Mouse (Mus musculus): ENCODE results near the gene Man1c1. TPM values are rescaled to one million over a fixed set of nuclear protein-coding genes. Genes with fewer than 3 reads are reported as not detected.

Man1c1 gene
- polyA plus RNA-seq, 1 experiment from 2014 or later: 5.2 TPM

DNA sequence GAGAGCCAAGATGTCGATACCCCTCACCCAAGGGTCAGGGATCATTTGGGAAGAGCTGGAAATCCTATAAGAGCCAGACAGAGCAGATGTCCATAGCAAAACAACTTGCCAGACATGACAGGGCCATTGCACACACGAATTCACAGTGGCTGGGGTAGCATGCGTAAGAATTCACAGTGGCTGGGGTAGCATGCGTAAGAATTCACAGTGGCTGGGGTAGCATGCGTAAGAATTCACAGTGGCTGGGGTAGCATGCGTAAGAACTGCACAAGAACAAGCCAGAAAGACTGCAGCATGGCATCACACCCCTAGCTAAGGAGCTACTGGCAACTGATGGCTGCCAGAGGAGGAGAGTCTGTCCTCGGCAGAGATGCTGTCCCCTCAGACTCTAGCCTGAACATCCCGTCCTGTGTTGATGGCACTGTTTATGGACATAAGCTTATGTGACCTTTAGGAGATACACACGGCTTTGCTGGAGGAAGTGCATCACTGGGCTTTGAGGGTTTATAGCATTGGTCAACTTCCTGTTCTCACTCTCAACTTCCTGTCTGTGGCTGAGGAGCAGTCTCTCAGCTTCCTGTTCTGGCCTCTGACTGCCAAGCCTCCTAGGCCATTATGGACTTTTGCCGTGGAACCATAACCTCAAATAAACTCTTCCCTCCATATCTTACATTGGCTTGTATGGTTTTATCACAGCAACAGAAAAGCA is 109.2 kb downstream of the Man1c1 start:
- Histone ChIP-seq H3K36me3 (ENCODE audit: control insufficient read depth, insufficient read depth, low read length) (no peaks in the 10 kb centered on the region), H3K9me3 (ENCODE audit: control insufficient read depth, low read length) (no peaks in the 10 kb centered on the region), H3K4me3 (ENCODE audit: low read depth, low read length) (no peak overlapping the region), H3K4me2 (ENCODE audit: low read depth, low read length, severe bottlenecking) (no peak overlapping the region), H3K4me1 (replicated peaks; ENCODE audit: control insufficient read depth, insufficient read depth, low read length) (peaks cover 2% of the 10 kb centered on the region; the same call in 1 of the 2 replicates), H3K9ac (ENCODE audit: low read length) (no peak overlapping the region), H3K27ac (ENCODE audit: low read depth, low read length) (no peak overlapping the region), H3K27me3 (ENCODE audit: control insufficient read depth, insufficient read depth, low read length) (no peaks in the 10 kb centered on the region)
- ATAC-seq (replicated peaks; ENCODE audit: low FRiP score) (no peak), DNase-seq (ENCODE audit: low spot score) (no peak)
- 87% methylated on average over 10 of the region's 10 CpGs for WGBS

DNA sequence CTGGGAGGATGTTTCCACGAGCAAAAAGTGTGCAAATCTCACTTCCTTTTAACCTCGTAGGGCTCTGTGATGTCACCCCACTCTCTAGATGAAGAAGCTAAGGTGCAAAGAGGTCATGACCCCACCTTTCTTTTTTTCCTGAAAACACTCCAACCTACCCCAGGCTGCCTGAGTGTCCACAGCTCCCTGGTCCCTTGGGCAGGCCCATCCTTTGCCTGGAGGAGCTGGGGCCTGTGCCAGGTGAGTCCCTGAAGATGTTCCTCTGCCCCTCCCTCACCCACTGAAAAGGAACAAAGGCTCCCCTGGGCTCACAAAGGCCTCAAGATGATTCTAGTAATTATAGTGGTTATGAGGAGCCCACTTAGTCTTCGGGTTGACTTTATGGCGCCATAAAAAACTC is 111.6 kb downstream of the Man1c1 start:
- Histone ChIP-seq H3K9me3 (ENCODE audit: control insufficient read depth, low read length) (no peaks in the 10 kb centered on the region), H3K27me3 (ENCODE audit: control insufficient read depth, insufficient read depth, low read length) (no peaks in the 10 kb centered on the region), H3K9ac (ENCODE audit: low read length) (no peak overlapping the region), H3K4me3 (ENCODE audit: low read depth, low read length) (no peak overlapping the region), H3K4me1 (replicated peaks; ENCODE audit: control insufficient read depth, insufficient read depth, low read length) (peaks cover 2% of the 10 kb centered on the region; the same call in 1 of the 2 replicates), H3K27ac (ENCODE audit: low read depth, low read length) (no peak overlapping the region), H3K36me3 (ENCODE audit: control insufficient read depth, insufficient read depth, low read length) (no peaks in the 10 kb centered on the region), H3K4me2 (ENCODE audit: low read depth, low read length, severe bottlenecking) (no peak overlapping the region)
- ATAC-seq (replicated peaks; ENCODE audit: low FRiP score): no peak
- 84% methylated on average over 4 of the region's 4 CpGs for WGBS
- DNase-seq (ENCODE audit: low spot score): no peak

DNA sequence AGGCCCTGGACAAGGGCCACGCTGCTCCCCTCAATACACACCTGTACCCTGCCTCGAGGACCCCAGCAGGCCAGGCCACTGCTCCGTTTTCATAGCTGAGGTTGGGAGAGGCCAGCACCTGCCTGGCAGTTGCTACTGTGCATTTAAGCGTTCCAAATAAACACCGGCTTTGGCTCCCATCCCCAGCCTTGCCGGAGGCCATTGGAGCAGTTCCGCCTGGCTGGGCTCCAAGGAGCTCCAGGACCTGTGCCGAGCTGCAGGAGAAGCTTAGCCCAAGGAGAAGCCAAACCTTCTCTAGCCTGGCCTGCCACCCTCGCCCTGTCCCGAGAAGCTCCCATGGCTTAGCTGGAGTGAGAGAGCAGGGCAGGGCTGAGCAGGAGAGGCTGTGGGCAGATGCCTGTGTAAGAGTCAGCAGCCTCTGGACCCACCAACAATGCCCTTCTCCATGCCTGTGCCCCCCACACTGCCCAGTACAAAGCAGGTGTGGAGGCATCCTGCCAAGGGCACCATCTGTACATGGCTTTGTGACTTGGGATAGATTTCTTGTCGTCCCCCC is 112.5 kb downstream of the Man1c1 start:
- Histone ChIP-seq H3K36me3 (ENCODE audit: control insufficient read depth, insufficient read depth, low read length) (no peaks in the 10 kb centered on the region), H3K9ac (ENCODE audit: low read length) (no peak overlapping the region), H3K4me3 (ENCODE audit: low read depth, low read length) (no peak overlapping the region), H3K4me1 (replicated peaks; ENCODE audit: control insufficient read depth, insufficient read depth, low read length) (peaks cover 2% of the 10 kb centered on the region; the same call in 1 of the 2 replicates), H3K27me3 (ENCODE audit: control insufficient read depth, insufficient read depth, low read length) (no peaks in the 10 kb centered on the region), H3K27ac (ENCODE audit: low read depth, low read length) (no peak overlapping the region), H3K4me2 (ENCODE audit: low read depth, low read length, severe bottlenecking) (no peak overlapping the region), H3K9me3 (ENCODE audit: control insufficient read depth, low read length) (no peaks in the 10 kb centered on the region)
- DNase-seq (ENCODE audit: low spot score): no peak
- ATAC-seq (replicated peaks; ENCODE audit: low FRiP score): no peak
- 56% methylated on average over 11 of the region's 11 CpGs for WGBS

DNA sequence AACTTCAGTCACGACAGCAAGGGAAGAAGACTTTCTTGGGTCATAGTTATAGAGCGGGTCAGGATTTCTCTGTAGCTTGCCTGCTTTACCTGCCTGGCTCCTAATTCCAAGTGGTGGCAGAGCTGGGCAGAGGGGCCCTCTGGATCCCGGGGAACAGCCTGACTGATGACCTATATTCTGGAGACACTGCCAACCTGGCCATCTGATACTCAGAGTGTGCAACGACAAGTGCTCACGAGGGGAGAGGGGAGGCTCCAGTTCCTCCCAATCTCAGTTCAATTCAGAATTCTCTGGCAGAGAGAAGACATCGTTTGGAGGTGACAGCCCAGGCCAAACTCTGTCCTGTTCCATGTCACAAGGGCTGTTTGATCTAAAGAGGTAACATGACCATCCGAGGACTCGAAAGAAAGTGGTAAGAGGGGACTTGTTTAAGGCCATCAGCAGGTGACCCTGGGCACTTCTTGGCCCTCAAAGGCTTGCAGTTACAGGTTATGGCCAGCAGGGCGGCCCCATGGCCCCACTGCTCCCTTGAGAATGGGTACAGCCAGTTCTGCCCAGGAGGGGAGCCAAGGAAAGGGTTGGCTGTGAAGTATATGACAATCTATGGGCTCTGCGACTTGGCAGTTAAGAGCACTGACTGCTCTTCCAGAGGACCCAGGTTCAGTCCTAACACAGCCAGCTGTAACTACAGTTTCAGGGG is 113.7 kb downstream of the Man1c1 start:
- Histone ChIP-seq H3K36me3 (ENCODE audit: control insufficient read depth, insufficient read depth, low read length) (no peaks in the 10 kb centered on the region), H3K4me2 (ENCODE audit: low read depth, low read length, severe bottlenecking) (no peak overlapping the region), H3K9ac (ENCODE audit: low read length) (no peak overlapping the region), H3K4me1 (replicated peaks; ENCODE audit: control insufficient read depth, insufficient read depth, low read length) (peaks cover 2% of the 10 kb centered on the region; the same call in 1 of the 2 replicates), H3K4me3 (ENCODE audit: low read depth, low read length) (no peak overlapping the region), H3K9me3 (ENCODE audit: control insufficient read depth, low read length) (no peaks in the 10 kb centered on the region), H3K27me3 (ENCODE audit: control insufficient read depth, insufficient read depth, low read length) (no peaks in the 10 kb centered on the region), H3K27ac (ENCODE audit: low read depth, low read length) (no peak overlapping the region)
- ATAC-seq (replicated peaks; ENCODE audit: low FRiP score) (no peak), DNase-seq (ENCODE audit: low spot score) (no peak)
- WGBS: 81% methylated on average over 10 of the region's 10 CpGs

DNA sequence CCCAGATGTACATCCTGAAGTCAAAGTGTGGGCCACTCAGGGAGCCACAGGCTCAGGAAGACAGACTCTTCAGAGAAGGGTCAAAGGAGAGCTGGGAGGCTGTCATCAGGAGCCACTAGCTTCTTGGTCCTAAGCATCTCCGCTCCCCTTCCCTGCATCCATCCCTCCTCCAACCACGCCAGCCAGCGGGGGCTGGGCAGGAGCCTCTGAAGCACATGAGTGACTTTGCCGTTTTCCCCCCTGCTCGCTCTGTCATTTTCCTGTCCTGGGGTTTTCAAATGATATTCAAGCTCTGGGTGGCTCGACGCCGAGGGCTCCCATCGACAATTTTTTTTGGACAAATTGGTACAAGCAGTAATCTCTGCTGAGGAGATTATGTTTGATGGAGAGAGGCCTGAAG is 114.3 kb downstream of the Man1c1 start:
- H3K4me3 ChIP-seq (ENCODE audit: low read depth, low read length): no peak overlapping the region
- DNase-seq (ENCODE audit: low spot score): no peak
- H3K36me3 ChIP-seq (ENCODE audit: control insufficient read depth, insufficient read depth, low read length): no peaks in the 10 kb centered on the region
- no peak for ATAC-seq (replicated peaks; ENCODE audit: low FRiP score)
- no peak overlapping the region for H3K9ac ChIP-seq (ENCODE audit: low read length)
- H3K27me3 ChIP-seq (ENCODE audit: control insufficient read depth, insufficient read depth, low read length): no peaks in the 10 kb centered on the region
- H3K4me2 ChIP-seq (ENCODE audit: low read depth, low read length, severe bottlenecking): no peak overlapping the region
- H3K4me1 ChIP-seq (replicated peaks; ENCODE audit: control insufficient read depth, insufficient read depth, low read length): peaks cover 2% of the 10 kb centered on the region; the same call in 1 of the 2 replicates
- no peak overlapping the region for H3K27ac ChIP-seq (ENCODE audit: low read depth, low read length)
- no peaks in the 10 kb centered on the region for H3K9me3 ChIP-seq (ENCODE audit: control insufficient read depth, low read length)
- 77% methylated on average over 9 of the region's 9 CpGs for WGBS

DNA sequence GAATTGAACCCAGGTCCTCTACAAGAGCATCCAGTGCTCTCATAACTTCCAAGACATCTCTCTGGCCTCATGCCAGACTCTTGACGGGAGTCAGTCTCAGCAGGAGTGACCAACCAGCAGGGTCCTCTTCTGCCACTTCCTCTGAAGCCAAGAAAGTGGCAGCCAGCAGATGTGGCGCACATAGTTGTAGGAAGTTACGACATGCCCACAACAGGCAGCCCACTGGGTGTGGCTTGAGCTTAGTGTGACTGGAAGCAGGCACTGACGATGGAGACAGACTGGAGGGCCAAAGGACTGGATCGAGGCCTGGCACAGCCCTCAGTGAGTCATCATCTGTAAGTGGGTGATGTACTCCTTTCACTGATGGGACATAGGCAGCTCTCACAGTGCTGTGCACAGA is 115.1 kb downstream of the Man1c1 start:
- Histone ChIP-seq H3K4me2 (ENCODE audit: low read depth, low read length, severe bottlenecking) (no peak overlapping the region), H3K9me3 (ENCODE audit: control insufficient read depth, low read length) (no peaks in the 10 kb centered on the region), H3K9ac (ENCODE audit: low read length) (no peak overlapping the region), H3K27me3 (ENCODE audit: control insufficient read depth, insufficient read depth, low read length) (no peaks in the 10 kb centered on the region), H3K4me3 (ENCODE audit: low read depth, low read length) (no peak overlapping the region), H3K27ac (ENCODE audit: low read depth, low read length) (no peak overlapping the region), H3K4me1 (replicated peaks; ENCODE audit: control insufficient read depth, insufficient read depth, low read length) (peaks cover 2% of the 10 kb centered on the region; the same call in 1 of the 2 replicates), H3K36me3 (ENCODE audit: control insufficient read depth, insufficient read depth, low read length) (no peaks in the 10 kb centered on the region)
- DNase-seq (ENCODE audit: low spot score): no peak
- 90% methylated on average over 5 of the region's 5 CpGs for WGBS
- ATAC-seq (replicated peaks; ENCODE audit: low FRiP score): no peak

DNA sequence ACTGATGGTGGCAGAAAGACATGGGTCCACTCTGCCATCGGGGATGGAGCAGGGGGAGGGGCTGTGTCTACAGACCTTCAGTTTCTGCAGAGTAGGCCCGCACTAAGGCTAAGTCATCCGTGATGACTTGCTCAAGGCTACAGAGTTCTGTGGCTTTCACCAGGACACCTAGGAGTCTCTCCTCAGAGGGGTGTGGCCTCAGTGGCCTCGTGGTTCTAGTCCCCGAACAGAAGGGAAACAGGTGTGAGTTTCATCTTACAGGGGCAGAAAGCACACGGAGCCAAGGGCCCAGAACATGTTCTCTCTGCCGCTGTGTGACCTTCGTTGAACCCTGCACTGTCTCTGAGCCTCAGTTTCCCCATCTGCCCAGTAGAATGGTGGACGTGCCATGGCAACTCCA is 115.8 kb downstream of the Man1c1 start:
- DNase-seq (ENCODE audit: low spot score) (no peak), ATAC-seq (replicated peaks; ENCODE audit: low FRiP score) (no peak)
- Histone ChIP-seq H3K9ac (ENCODE audit: low read length) (no peak overlapping the region), H3K4me2 (ENCODE audit: low read depth, low read length, severe bottlenecking) (no peak overlapping the region), H3K9me3 (ENCODE audit: control insufficient read depth, low read length) (no peaks in the 10 kb centered on the region), H3K36me3 (ENCODE audit: control insufficient read depth, insufficient read depth, low read length) (no peaks in the 10 kb centered on the region), H3K27me3 (ENCODE audit: control insufficient read depth, insufficient read depth, low read length) (no peaks in the 10 kb centered on the region), H3K4me3 (ENCODE audit: low read depth, low read length) (no peak overlapping the region), H3K4me1 (replicated peaks; ENCODE audit: control insufficient read depth, insufficient read depth, low read length) (peaks cover 2% of the 10 kb centered on the region; the same call in 1 of the 2 replicates), H3K27ac (ENCODE audit: low read depth, low read length) (no peak overlapping the region)
- 87% methylated on average over 9 of the region's 9 CpGs for WGBS

DNA sequence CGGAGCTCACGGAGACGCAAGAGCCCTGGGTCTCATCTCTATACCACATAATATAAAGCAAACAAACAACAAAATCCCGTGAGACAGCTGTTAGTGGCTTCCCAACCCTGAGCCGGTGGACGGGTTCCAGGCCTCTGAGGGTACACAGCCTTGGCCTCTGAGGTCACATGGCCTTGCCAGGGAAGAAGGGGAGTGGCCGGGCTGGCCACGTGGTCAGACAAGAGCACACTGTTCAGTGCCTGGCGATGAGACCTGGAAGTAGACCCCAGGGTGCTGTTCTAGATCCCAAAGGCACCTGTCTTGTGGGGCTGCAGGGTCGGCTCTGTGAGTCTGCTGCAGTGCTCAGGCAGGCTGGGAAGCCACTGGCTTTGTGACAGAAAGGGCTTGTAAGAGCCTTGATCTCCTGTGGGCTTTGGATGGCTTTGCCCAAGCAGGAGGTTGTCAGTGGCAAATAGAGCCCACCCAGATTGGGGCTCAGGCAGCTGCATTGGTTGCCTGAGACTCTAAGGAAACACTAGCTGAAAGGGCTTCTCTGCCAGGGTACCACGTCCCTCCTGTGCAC is 116.4 kb downstream of the Man1c1 start:
- H3K4me1 ChIP-seq (replicated peaks; ENCODE audit: control insufficient read depth, insufficient read depth, low read length): peaks cover 2% of the 10 kb centered on the region; the same call in 1 of the 2 replicates
- H3K36me3 ChIP-seq (ENCODE audit: control insufficient read depth, insufficient read depth, low read length): no peaks in the 10 kb centered on the region
- no peak overlapping the region for H3K4me2 ChIP-seq (ENCODE audit: low read depth, low read length, severe bottlenecking)
- H3K9me3 ChIP-seq (ENCODE audit: control insufficient read depth, low read length): no peaks in the 10 kb centered on the region
- DNase-seq (ENCODE audit: low spot score) (no peak), ATAC-seq (replicated peaks; ENCODE audit: low FRiP score) (no peak)
- H3K9ac ChIP-seq (ENCODE audit: low read length): no peak overlapping the region
- no peak overlapping the region for H3K27ac ChIP-seq (ENCODE audit: low read depth, low read length)
- H3K27me3 ChIP-seq (ENCODE audit: control insufficient read depth, insufficient read depth, low read length): no peaks in the 10 kb centered on the region
- WGBS: 70% methylated on average over 11 of the region's 11 CpGs
- no peak overlapping the region for H3K4me3 ChIP-seq (ENCODE audit: low read depth, low read length)
